Mouse (Mus musculus): Measurements from ENCODE around the gene Obp2a. TPM values are rescaled to one million over a fixed set of nuclear protein-coding genes. Genes with fewer than 3 reads are reported as not detected.

The Obp2a gene
- polyA plus RNA-seq, 1 experiment from 2014 or later: not detected

DNA sequence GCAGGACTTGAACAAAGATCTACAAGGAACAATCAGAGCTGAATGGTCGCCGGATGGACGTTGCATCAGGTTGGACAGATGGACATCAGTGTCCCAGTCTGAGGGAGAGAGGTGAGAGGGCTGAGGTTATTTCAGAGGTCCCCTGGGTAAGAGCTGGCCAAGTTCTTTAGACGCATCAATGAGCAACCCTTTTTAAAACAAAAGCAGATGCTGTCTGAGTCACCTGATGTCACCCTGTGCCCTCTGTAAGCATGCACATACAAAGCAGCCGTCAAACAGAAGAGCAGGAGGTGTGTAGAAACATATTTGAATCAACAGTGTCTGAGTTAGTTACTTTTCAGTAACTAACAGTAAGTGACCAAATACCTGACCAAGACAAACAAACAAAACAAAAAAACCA, 35.7 kb upstream of the Obp2a start:
- Histone ChIP-seq H3K9me3 (ENCODE audit: control insufficient read depth, low read length) (no peaks in the 10 kb centered on the region), H3K4me1 (ENCODE audit: control insufficient read depth, insufficient read depth, low read length) (no peaks in the 10 kb centered on the region), H3K9ac (replicated peaks; ENCODE audit: low read depth, low read length) (no peak overlapping the region), H3K36me3 (ENCODE audit: control insufficient read depth, insufficient read depth, low read length) (no peaks in the 10 kb centered on the region), H3K4me3 (ENCODE audit: low read depth, low read length) (no peak overlapping the region), H3K4me2 (ENCODE audit: low read depth, low read length) (no peak overlapping the region), H3K27ac (ENCODE audit: low read depth, low read length) (no peak overlapping the region), H3K27me3 (ENCODE audit: control insufficient read depth, insufficient read depth, low read length) (no peaks in the 10 kb centered on the region)
- no peak for ATAC-seq (ENCODE audit: low read depth)
- 89% methylated on average over 5 of the region's 5 CpGs for WGBS

GRCm38 (mm10) chr2:25666516-25666915, 33.3 kb upstream of the Obp2a start:
- H3K27me3 ChIP-seq (ENCODE audit: control insufficient read depth, insufficient read depth, low read length): no peaks in the 10 kb centered on the region
- WGBS: 78% methylated on average over 1 of the region's 1 CpGs

GRCm38 (mm10) chr2:25676486-25676885, 23.4 kb upstream of the Obp2a start, which contains the start of gene Lcn6:
Lcn6 (plus strand) TSS chr2:25676786.
- H3K9ac ChIP-seq (replicated peaks; ENCODE audit: low read depth, low read length): no peak within 1 kb of the TSS
- H3K4me1 ChIP-seq (ENCODE audit: control insufficient read depth, insufficient read depth, low read length): no peaks in the 10 kb centered on the region
- H3K36me3 ChIP-seq (ENCODE audit: control insufficient read depth, insufficient read depth, low read length): no peaks in the 10 kb centered on the region
- WGBS: 90% methylated on average over 3 of the region's 3 CpGs
- H3K4me2 ChIP-seq (ENCODE audit: low read depth, low read length): no peak within 1 kb of the TSS
- H3K27me3 ChIP-seq (ENCODE audit: control insufficient read depth, insufficient read depth, low read length): no peaks in the 10 kb centered on the region
- no peak for ATAC-seq (ENCODE audit: low read depth)
- H3K27ac ChIP-seq (ENCODE audit: low read depth, low read length): no peak within 1 kb of the TSS
- no peaks in the 10 kb centered on the region for H3K9me3 ChIP-seq (ENCODE audit: control insufficient read depth, low read length)
- no peak within 1 kb of the TSS for H3K4me3 ChIP-seq (ENCODE audit: low read depth, low read length)

More at GRCm38 (mm10) chr2:25666516-25666915, 33.3 kb upstream of the Obp2a start:
- ATAC-seq (ENCODE audit: low read depth): no peak
- no peak overlapping the region for H3K4me3 ChIP-seq (ENCODE audit: low read depth, low read length)
- H3K27ac ChIP-seq (ENCODE audit: low read depth, low read length): no peak overlapping the region
- no peaks in the 10 kb centered on the region for H3K4me1 ChIP-seq (ENCODE audit: control insufficient read depth, insufficient read depth, low read length)
- H3K4me2 ChIP-seq (ENCODE audit: low read depth, low read length): no peak overlapping the region
- no peak overlapping the region for H3K9ac ChIP-seq (replicated peaks; ENCODE audit: low read depth, low read length)
- H3K9me3 ChIP-seq (ENCODE audit: control insufficient read depth, low read length): no peaks in the 10 kb centered on the region
- H3K36me3 ChIP-seq (ENCODE audit: control insufficient read depth, insufficient read depth, low read length): no peaks in the 10 kb centered on the region

DNA sequence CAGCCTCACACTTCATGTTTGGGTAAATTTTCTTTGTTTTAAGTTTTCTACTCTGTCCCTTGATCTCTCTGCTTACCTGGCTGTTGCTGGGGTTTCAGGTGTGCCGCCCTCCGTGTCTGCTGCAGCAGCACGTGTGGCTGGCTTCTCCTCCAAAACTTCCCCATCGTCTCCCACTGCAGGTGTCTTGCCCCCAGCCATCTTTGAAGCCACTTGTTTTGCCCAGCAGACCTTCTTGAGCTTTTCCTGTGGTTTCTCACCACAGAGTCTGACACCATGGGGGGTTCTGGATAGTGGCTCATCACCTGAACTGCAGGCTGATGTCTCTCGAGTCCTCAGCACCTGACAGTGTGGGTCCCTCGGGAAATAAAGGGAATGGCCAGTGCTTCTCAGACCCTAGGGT, 20.3 kb upstream of the Obp2a start:
- WGBS: 84% methylated on average over 6 of the region's 6 CpGs
- Histone ChIP-seq H3K27ac (ENCODE audit: low read depth, low read length) (no peak overlapping the region), H3K4me2 (ENCODE audit: low read depth, low read length) (no peak overlapping the region), H3K4me1 (ENCODE audit: control insufficient read depth, insufficient read depth, low read length) (no peaks in the 10 kb centered on the region), H3K9ac (replicated peaks; ENCODE audit: low read depth, low read length) (no peak overlapping the region), H3K4me3 (ENCODE audit: low read depth, low read length) (no peak overlapping the region), H3K36me3 (ENCODE audit: control insufficient read depth, insufficient read depth, low read length) (no peaks in the 10 kb centered on the region), H3K27me3 (ENCODE audit: control insufficient read depth, insufficient read depth, low read length) (no peaks in the 10 kb centered on the region), H3K9me3 (ENCODE audit: control insufficient read depth, low read length) (no peaks in the 10 kb centered on the region)
- no peak for ATAC-seq (ENCODE audit: low read depth)

DNA sequence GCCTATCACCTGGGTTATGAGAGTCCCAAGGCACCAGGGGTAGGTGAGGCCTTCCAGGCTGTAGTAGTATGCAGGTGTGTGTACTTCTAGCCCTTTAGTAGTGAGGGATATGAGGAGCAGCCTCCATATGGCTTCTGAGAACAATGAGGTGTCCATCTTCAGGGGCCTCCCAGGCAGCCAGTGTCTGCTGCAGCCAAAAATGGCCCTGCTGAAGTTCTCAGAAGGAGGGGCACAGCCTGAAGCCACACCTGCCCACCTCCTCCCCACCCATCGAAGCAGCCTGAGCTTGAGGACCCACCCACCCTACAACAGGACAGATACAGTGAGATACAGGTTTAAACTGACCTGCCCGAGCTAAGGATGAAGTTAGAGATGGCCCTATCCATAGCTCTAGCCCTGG, 17.4 kb upstream of the Obp2a start, which contains the start of gene Lcn10:
Gene Lcn10, plus strand, starts transcription at position 301 of the 400 bp plus-strand sequence.
- Histone ChIP-seq H3K9me3 (ENCODE audit: control insufficient read depth, low read length) (no peaks in the 10 kb centered on the region), H3K4me1 (ENCODE audit: control insufficient read depth, insufficient read depth, low read length) (no peaks in the 10 kb centered on the region), H3K4me3 (ENCODE audit: low read depth, low read length) (no peak within 1 kb of the TSS), H3K27me3 (ENCODE audit: control insufficient read depth, insufficient read depth, low read length) (no peaks in the 10 kb centered on the region), H3K9ac (replicated peaks; ENCODE audit: low read depth, low read length) (no peak within 1 kb of the TSS), H3K4me2 (ENCODE audit: low read depth, low read length) (no peak within 1 kb of the TSS), H3K27ac (ENCODE audit: low read depth, low read length) (no peak within 1 kb of the TSS), H3K36me3 (ENCODE audit: control insufficient read depth, insufficient read depth, low read length) (no peaks in the 10 kb centered on the region)
- WGBS: 72% methylated on average over 2 of the region's 2 CpGs
- no peak for ATAC-seq (ENCODE audit: low read depth)

GRCm38 (mm10) chr2:25686941-25687340, 12.9 kb upstream of the Obp2a start:
- no peaks in the 10 kb centered on the region for H3K27me3 ChIP-seq (ENCODE audit: control insufficient read depth, insufficient read depth, low read length)
- ATAC-seq (ENCODE audit: low read depth): no peak
- 70% methylated on average over 3 of the region's 4 CpGs for WGBS

GRCm38 (mm10) chr2:25694605-25695004, 5.2 kb upstream of the Obp2a start:
- Histone ChIP-seq H3K4me3 (ENCODE audit: low read depth, low read length) (no peak overlapping the region), H3K4me1 (ENCODE audit: control insufficient read depth, insufficient read depth, low read length) (no peaks in the 10 kb centered on the region), H3K9ac (replicated peaks; ENCODE audit: low read depth, low read length) (no peak overlapping the region), H3K27ac (ENCODE audit: low read depth, low read length) (no peak overlapping the region), H3K36me3 (ENCODE audit: control insufficient read depth, insufficient read depth, low read length) (no peaks in the 10 kb centered on the region), H3K9me3 (ENCODE audit: control insufficient read depth, low read length) (no peaks in the 10 kb centered on the region), H3K4me2 (ENCODE audit: low read depth, low read length) (no peak overlapping the region), H3K27me3 (ENCODE audit: control insufficient read depth, insufficient read depth, low read length) (no peaks in the 10 kb centered on the region)
- ATAC-seq (ENCODE audit: low read depth): no peak

More at GRCm38 (mm10) chr2:25686941-25687340, 12.9 kb upstream of the Obp2a start:
- no peaks in the 10 kb centered on the region for H3K9me3 ChIP-seq (ENCODE audit: control insufficient read depth, low read length)
- no peaks in the 10 kb centered on the region for H3K4me1 ChIP-seq (ENCODE audit: control insufficient read depth, insufficient read depth, low read length)
- no peak overlapping the region for H3K4me2 ChIP-seq (ENCODE audit: low read depth, low read length)
- H3K36me3 ChIP-seq (ENCODE audit: control insufficient read depth, insufficient read depth, low read length): no peaks in the 10 kb centered on the region
- no peak overlapping the region for H3K4me3 ChIP-seq (ENCODE audit: low read depth, low read length)
- no peak overlapping the region for H3K27ac ChIP-seq (ENCODE audit: low read depth, low read length)
- H3K9ac ChIP-seq (replicated peaks; ENCODE audit: low read depth, low read length): no peak overlapping the region

- ATAC-seq (ENCODE audit: low read depth): no peak
- Histone ChIP-seq H3K4me3 (ENCODE audit: low read depth, low read length) (no peak overlapping the region), H3K27ac (ENCODE audit: low read depth, low read length) (no peak overlapping the region), H3K36me3 (ENCODE audit: control insufficient read depth, insufficient read depth, low read length) (no peaks in the 10 kb centered on the region), H3K27me3 (ENCODE audit: control insufficient read depth, insufficient read depth, low read length) (no peaks in the 10 kb centered on the region), H3K4me2 (ENCODE audit: low read depth, low read length) (no peak overlapping the region), H3K4me1 (ENCODE audit: control insufficient read depth, insufficient read depth, low read length) (no peaks in the 10 kb centered on the region), H3K9ac (replicated peaks; ENCODE audit: low read depth, low read length) (no peak overlapping the region), H3K9me3 (ENCODE audit: control insufficient read depth, low read length) (no peaks in the 10 kb centered on the region)
- 68% methylated on average over 4 of the region's 4 CpGs for WGBS
Measured at GRCm38 (mm10) chr2:25696951-25697350, 2.9 kb upstream of the Obp2a start.

DNA sequence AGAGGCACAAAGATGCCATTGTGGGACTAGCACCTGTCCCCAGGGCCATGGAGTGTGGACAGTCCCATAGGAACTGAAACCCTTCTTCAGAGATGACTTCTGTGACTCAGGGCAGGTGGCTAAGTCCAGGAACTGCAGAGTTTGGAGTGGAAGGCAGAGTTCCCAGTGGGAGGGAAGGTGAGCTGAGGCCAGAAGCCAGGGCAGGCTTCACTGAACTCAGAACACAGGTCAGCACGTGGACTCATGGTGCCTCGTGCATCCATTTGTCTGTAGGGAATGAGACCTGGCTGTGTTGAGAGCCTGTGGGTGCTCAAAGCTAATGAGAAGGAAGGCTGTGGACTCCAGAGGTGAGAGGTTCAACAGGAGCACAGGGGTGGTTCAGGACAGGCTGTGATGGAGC, 1.1 kb upstream of the Obp2a start:
- Histone ChIP-seq H3K9ac (replicated peaks; ENCODE audit: low read depth, low read length) (no peak overlapping the region), H3K36me3 (ENCODE audit: control insufficient read depth, insufficient read depth, low read length) (no peaks in the 10 kb centered on the region), H3K27ac (ENCODE audit: low read depth, low read length) (no peak overlapping the region), H3K27me3 (ENCODE audit: control insufficient read depth, insufficient read depth, low read length) (no peaks in the 10 kb centered on the region), H3K4me2 (ENCODE audit: low read depth, low read length) (no peak overlapping the region), H3K4me1 (ENCODE audit: control insufficient read depth, insufficient read depth, low read length) (no peaks in the 10 kb centered on the region), H3K9me3 (ENCODE audit: control insufficient read depth, low read length) (no peaks in the 10 kb centered on the region), H3K4me3 (ENCODE audit: low read depth, low read length) (no peak overlapping the region)
- ATAC-seq (ENCODE audit: low read depth): no peak
- WGBS: 98% methylated on average over 2 of the region's 2 CpGs

- Histone ChIP-seq H3K4me2 (ENCODE audit: low read depth, low read length) (no peak overlapping the region), H3K27me3 (ENCODE audit: control insufficient read depth, insufficient read depth, low read length) (no peaks in the 10 kb centered on the region), H3K9me3 (ENCODE audit: control insufficient read depth, low read length) (no peaks in the 10 kb centered on the region), H3K36me3 (ENCODE audit: control insufficient read depth, insufficient read depth, low read length) (no peaks in the 10 kb centered on the region), H3K4me3 (ENCODE audit: low read depth, low read length) (no peak overlapping the region), H3K27ac (ENCODE audit: low read depth, low read length) (no peak overlapping the region), H3K4me1 (ENCODE audit: control insufficient read depth, insufficient read depth, low read length) (no peaks in the 10 kb centered on the region), H3K9ac (replicated peaks; ENCODE audit: low read depth, low read length) (no peak overlapping the region)
- 78% methylated on average over 5 of the region's 5 CpGs for WGBS
- no peak for ATAC-seq (ENCODE audit: low read depth)
Measured at GRCm38 (mm10) chr2:25701001-25701400, 1.2 kb downstream of the Obp2a start.

All from neural tube, embryonic 14.5 days (tissue).